Mouse (Mus musculus): ENCODE data around the gene Fgf22. TPM values are rescaled to one million over a fixed set of nuclear protein-coding genes. Genes with fewer than 3 reads are reported as not detected.
A peak's percentile ranks its signal among the peaks of the same experiment; 100 is the strongest.

The Fgf22 gene
- polyA plus RNA-seq, 1 experiment from 2014 or later, result 1.6 TPM

DNA sequence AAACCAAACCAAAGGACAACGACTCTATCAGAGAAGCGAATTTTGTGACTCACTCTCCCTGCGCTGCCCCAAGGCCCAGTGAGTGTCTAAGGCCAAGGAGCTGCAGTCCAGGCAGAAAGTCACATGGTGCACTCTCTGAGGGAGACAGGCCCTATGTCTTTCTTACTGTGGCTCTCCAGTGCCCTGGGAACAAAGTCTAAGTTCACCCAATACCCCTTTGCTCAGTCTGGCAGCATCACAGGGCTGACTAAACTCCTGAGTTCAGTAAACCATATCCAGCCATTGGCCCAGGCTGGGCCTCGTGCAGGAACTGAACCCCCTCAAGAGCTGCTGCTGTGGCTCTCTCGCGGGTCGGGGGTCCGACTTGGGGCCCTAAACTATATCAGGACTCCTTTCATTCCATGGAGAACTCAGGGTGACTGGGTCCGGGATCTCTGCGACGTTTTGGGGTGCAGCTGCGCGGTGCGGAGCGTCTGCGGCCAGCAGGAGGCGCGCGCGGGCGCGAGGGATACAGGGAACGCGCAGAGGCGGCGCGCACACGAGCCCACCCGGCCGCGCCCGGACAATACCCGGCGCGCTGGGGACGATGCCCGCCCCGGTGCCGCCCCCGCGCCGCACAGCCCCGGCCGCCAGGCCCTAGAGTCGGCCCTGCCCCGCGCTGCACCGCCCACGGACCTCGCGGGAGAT lies 38.3 kb downstream of the Fgf22 start, which contains the start of gene Palm:
Gene Palm (plus strand): TSS at position 522 of the 687 bp plus-strand sequence.
- Histone ChIP-seq H3K4me3 (replicated peaks; ENCODE audit: low read length) (peak within 1 kb of the TSS; percentile 90), H3K4me1 (replicated peaks; ENCODE audit: control insufficient read depth, insufficient read depth, low read length) (peaks cover 17% of the 10 kb centered on the region; the same call in 1 of the 2 replicates), H3K36me3 (replicated peaks; ENCODE audit: control insufficient read depth, insufficient read depth) (no peaks in the 10 kb centered on the region), H3K4me2 (replicated peaks) (peak within 1 kb of the TSS; percentile 72), H3K9me3 (ENCODE audit: control insufficient read depth, low read length) (no peaks in the 10 kb centered on the region), H3K27me3 (ENCODE audit: control insufficient read depth, insufficient read depth, low read length) (no peaks in the 10 kb centered on the region), H3K9ac (peak within 1 kb of the TSS; percentile 97), H3K27ac (peak within 1 kb of the TSS; percentile 92)
- peak; percentile 74 for ATAC-seq (ENCODE audit: low FRiP score)
- DNase-seq (ENCODE audit: low spot score), result peak; percentile 85
- 7% methylated on average over 36 of the region's 51 CpGs for WGBS

DNA sequence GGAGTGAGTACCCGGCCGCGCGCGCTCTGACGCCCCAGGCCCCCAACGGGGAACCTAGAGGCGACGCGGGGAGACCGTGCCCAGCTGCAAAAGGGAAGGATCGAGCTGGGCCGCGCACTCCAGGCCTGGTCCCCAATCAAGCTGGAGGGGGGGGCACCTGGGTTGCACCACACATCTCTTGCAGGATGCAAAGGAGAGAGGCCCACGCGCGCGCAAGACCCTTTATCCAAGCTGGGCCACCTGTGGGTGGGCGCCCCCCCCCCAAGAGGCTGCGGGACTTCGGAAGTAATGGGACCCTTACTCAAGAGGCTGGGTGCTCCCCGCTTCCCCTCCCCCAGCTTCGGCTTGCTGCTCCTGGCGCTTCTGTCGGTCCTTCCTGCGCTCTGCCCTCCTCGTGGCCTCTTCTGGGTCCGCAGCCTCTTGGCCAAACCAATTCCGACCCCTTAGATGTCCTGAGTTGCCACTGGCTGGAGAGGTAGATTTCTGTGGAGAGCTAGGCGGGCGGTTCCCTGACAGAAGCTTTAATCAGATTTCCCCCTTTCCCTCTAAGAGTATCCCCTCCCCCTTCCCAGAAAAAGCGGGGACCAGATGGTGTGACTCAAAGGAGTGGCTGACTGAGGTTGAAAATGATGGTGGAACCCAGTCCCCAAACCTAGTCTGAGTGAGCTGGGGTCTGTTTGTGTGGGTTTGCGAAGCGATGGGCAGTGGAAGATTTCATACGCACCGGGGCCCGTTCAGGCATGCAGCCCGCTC lies 39.0 kb downstream of the Fgf22 start:
- Histone ChIP-seq H3K36me3 (replicated peaks; ENCODE audit: control insufficient read depth, insufficient read depth) (no peaks in the 10 kb centered on the region), H3K4me1 (replicated peaks; ENCODE audit: control insufficient read depth, insufficient read depth, low read length) (peaks cover 17% of the 10 kb centered on the region; the same call in 1 of the 2 replicates), H3K4me2 (replicated peaks) (peak overlapping the region; percentile 72), H3K27ac (peak overlapping the region; percentile 92), H3K4me3 (replicated peaks; ENCODE audit: low read length) (peak overlapping the region; percentile 90), H3K27me3 (ENCODE audit: control insufficient read depth, insufficient read depth, low read length) (no peaks in the 10 kb centered on the region), H3K9me3 (ENCODE audit: control insufficient read depth, low read length) (no peaks in the 10 kb centered on the region), H3K9ac (peak overlapping the region; percentile 97)
- ATAC-seq (ENCODE audit: low FRiP score), result peak; percentile 24
- DNase-seq (ENCODE audit: low spot score), result no peak
- 2% methylated on average over 35 of the region's 38 CpGs for WGBS

DNA sequence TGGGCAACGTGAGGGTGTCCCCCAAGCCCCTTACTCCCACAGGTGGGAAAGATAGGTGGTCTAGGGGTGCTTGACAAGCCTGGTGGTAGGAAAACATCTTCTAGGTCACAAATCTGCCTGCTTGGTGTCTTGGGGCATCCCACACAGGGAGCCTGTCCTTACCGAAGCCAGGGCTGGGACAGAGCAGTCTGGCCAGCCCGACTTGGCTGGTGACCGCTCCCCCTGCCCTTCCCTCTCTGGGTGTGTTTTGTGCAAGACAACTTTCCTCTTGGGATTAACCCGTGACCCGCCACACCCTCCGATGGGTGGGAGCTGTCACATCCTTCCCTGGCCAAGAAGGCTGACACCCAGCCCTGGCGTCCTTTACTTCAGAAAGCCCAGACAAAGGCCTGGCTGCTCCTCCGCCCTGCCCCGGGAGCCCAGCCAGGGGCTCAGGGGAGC lies 39.6 kb downstream of the Fgf22 start:
- Histone ChIP-seq H3K4me1 (replicated peaks; ENCODE audit: control insufficient read depth, insufficient read depth, low read length) (peaks cover 17% of the 10 kb centered on the region; the same call in 1 of the 2 replicates), H3K27ac (peak overlapping the region; percentile 92), H3K4me3 (replicated peaks; ENCODE audit: low read length) (peak overlapping the region; percentile 90), H3K27me3 (ENCODE audit: control insufficient read depth, insufficient read depth, low read length) (no peaks in the 10 kb centered on the region), H3K9me3 (ENCODE audit: control insufficient read depth, low read length) (no peaks in the 10 kb centered on the region), H3K36me3 (replicated peaks; ENCODE audit: control insufficient read depth, insufficient read depth) (no peaks in the 10 kb centered on the region), H3K4me2 (replicated peaks) (peak overlapping the region; percentile 72), H3K9ac (peak overlapping the region; percentile 97)
- DNase-seq (ENCODE audit: low spot score) (no peak), ATAC-seq (ENCODE audit: low FRiP score) (peak; percentile 6; the same call in 1 of the 2 replicates)
- 2% methylated on average over 10 of the region's 10 CpGs for WGBS

DNA sequence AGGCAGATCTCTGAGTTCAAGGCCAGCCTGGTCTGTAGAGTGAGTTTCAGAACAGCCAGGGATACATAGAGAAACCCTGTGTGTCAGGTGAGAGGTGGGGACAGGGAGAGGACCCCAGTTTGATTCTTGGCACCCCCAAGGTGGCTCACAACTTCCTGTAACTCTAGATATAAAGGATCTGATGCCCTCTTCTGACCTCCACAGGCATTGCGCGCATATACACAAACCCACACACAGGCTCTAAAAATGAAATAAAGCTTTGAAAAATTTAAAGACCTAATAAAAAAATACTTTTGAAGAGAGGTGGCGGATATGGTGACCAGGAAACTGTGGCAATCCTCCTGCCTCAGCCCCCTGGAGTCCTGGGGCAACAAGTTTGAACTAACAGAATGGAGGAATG lies 41.0 kb downstream of the Fgf22 start:
- Histone ChIP-seq H3K27ac (no peak overlapping the region), H3K36me3 (replicated peaks; ENCODE audit: control insufficient read depth, insufficient read depth) (no peaks in the 10 kb centered on the region), H3K4me3 (replicated peaks; ENCODE audit: low read length) (no peak overlapping the region), H3K27me3 (ENCODE audit: control insufficient read depth, insufficient read depth, low read length) (no peaks in the 10 kb centered on the region), H3K4me1 (replicated peaks; ENCODE audit: control insufficient read depth, insufficient read depth, low read length) (peaks cover 17% of the 10 kb centered on the region; the same call in 1 of the 2 replicates), H3K9ac (no peak overlapping the region), H3K4me2 (replicated peaks) (no peak overlapping the region), H3K9me3 (ENCODE audit: control insufficient read depth, low read length) (no peaks in the 10 kb centered on the region)
- DNase-seq (ENCODE audit: low spot score) (no peak), ATAC-seq (ENCODE audit: low FRiP score) (no peak)
- WGBS, result 97% methylated on average over 3 of the region's 3 CpGs

DNA sequence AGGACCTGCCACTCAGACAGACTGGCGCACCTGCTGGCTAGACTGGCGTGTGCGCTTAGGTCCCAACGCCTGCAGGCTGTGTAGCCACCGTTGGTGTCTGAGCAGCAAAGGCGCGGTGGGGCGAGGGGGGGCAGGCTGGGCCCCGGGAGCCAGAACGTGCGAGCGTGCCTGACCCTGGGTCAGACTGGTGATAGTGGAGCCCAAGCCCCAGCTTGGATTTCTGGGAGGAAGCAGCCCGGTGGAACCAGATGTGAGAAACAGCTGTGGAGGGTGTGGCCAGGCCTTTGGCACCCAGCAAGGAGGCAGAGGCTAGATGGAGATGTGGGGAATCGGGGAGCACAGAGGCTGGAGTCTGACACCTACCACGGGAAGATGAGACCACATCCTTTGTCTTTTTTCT lies 42.5 kb downstream of the Fgf22 start:
- Histone ChIP-seq H3K4me2 (replicated peaks) (peak overlapping the region; percentile 33), H3K27ac (no peak overlapping the region), H3K9me3 (ENCODE audit: control insufficient read depth, low read length) (no peaks in the 10 kb centered on the region), H3K9ac (peak overlapping the region; percentile 21; the same call in 1 of the 2 replicates), H3K4me3 (replicated peaks; ENCODE audit: low read length) (peak overlapping the region; percentile 6; the same call in 1 of the 2 replicates), H3K36me3 (replicated peaks; ENCODE audit: control insufficient read depth, insufficient read depth) (no peaks in the 10 kb centered on the region; the same call in 1 of the 2 replicates), H3K4me1 (replicated peaks; ENCODE audit: control insufficient read depth, insufficient read depth, low read length) (peaks cover 27% of the 10 kb centered on the region), H3K27me3 (ENCODE audit: control insufficient read depth, insufficient read depth, low read length) (no peaks in the 10 kb centered on the region)
- no peak for DNase-seq (ENCODE audit: low spot score)
- ATAC-seq (ENCODE audit: low FRiP score), result no peak
- 41% methylated on average over 15 of the region's 15 CpGs for WGBS

DNA sequence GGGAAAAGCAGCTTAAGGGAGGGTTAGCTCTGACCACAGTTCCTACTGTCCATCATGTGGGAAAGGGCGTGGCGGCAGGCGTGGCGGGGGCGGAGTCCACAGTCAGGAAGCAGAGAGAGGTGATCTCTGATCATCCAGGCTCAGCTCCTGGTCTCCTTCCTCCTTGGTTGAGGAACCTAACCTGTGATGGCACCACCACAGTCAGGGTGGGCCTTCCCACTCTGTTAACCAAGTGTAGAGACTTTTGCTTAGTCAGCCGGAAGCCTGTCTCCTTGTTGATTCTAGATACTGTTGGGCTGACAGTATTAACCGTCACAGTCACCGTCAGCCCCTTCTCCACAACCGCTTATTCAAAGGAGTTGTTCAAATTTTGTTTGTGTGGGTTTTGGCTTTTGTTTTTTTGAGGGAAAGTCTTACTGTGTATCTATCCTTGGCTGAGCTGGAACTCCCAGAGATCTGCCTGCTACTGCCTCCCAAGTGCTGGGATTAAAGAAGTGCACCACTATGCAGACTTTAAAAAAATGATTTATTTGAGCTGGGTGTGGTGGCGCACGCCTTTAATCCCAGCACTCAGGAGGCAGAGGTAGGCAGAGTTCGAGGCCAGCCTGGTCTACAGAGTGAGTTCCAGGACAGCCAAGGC lies 43.5 kb downstream of the Fgf22 start:
- ATAC-seq (ENCODE audit: low FRiP score) (no peak), DNase-seq (ENCODE audit: low spot score) (no peak)
- Histone ChIP-seq H3K27ac (no peak overlapping the region), H3K4me1 (replicated peaks; ENCODE audit: control insufficient read depth, insufficient read depth, low read length) (peaks cover 38% of the 10 kb centered on the region), H3K27me3 (ENCODE audit: control insufficient read depth, insufficient read depth, low read length) (no peaks in the 10 kb centered on the region), H3K36me3 (replicated peaks; ENCODE audit: control insufficient read depth, insufficient read depth) (no peaks in the 10 kb centered on the region; the same call in 1 of the 2 replicates), H3K4me2 (replicated peaks) (no peak overlapping the region), H3K9ac (no peak overlapping the region), H3K9me3 (ENCODE audit: control insufficient read depth, low read length) (no peaks in the 10 kb centered on the region), H3K4me3 (replicated peaks; ENCODE audit: low read length) (no peak overlapping the region)
- WGBS, result 93% methylated on average over 12 of the region's 12 CpGs

DNA sequence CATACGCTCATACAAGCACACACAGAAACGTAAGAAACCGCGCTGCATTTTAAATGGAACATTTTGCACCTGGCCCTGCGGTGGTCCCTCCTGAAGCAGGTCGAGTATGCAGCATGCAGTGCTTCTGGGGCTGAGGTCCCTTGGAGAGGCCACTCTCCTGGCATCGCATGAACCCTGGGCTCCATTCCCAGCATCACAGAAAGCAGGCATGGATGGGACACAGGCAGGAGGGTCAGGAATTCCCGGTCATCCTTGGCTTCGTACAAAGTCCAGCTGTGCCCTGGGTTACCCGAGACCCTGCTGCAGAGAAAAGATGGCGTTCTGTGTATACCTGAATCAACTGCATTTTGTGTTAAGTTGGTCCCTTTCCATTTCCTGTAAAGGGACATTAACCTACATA lies 45.6 kb downstream of the Fgf22 start:
- Histone ChIP-seq H3K9me3 (ENCODE audit: control insufficient read depth, low read length) (no peaks in the 10 kb centered on the region), H3K4me3 (replicated peaks; ENCODE audit: low read length) (no peak overlapping the region), H3K4me2 (replicated peaks) (no peak overlapping the region), H3K4me1 (replicated peaks; ENCODE audit: control insufficient read depth, insufficient read depth, low read length) (peaks cover 49% of the 10 kb centered on the region), H3K27ac (no peak overlapping the region), H3K27me3 (ENCODE audit: control insufficient read depth, insufficient read depth, low read length) (no peaks in the 10 kb centered on the region), H3K36me3 (replicated peaks; ENCODE audit: control insufficient read depth, insufficient read depth) (no peaks in the 10 kb centered on the region; the same call in 1 of the 2 replicates), H3K9ac (no peak overlapping the region)
- 79% methylated on average over 11 of the region's 11 CpGs for WGBS
- ATAC-seq (ENCODE audit: low FRiP score) (no peak), DNase-seq (ENCODE audit: low spot score) (no peak)

- no peaks in the 10 kb centered on the region for H3K27me3 ChIP-seq (ENCODE audit: control insufficient read depth, insufficient read depth, low read length)
- H3K4me1 ChIP-seq (replicated peaks; ENCODE audit: control insufficient read depth, insufficient read depth, low read length), result peaks cover 55% of the 10 kb centered on the region
- DNase-seq (ENCODE audit: low spot score), result no peak
- H3K27ac ChIP-seq, result peak overlapping the region; percentile 94
- WGBS, result 19% methylated on average over 3 of the region's 3 CpGs
- peak overlapping the region; percentile 23; the same call in 1 of the 2 replicates for H3K4me2 ChIP-seq (replicated peaks)
- peaks cover 4% of the 10 kb centered on the region; the same call in 1 of the 2 replicates for H3K36me3 ChIP-seq (replicated peaks; ENCODE audit: control insufficient read depth, insufficient read depth)
- ATAC-seq (ENCODE audit: low FRiP score), result no peak
- H3K9ac ChIP-seq, result peak overlapping the region; percentile 34; the same call in 1 of the 2 replicates
- no peaks in the 10 kb centered on the region for H3K9me3 ChIP-seq (ENCODE audit: control insufficient read depth, low read length)
- H3K4me3 ChIP-seq (replicated peaks; ENCODE audit: low read length), result no peak overlapping the region
Measured at GRCm38 (mm10) chr10:79801837-79802236, 47.0 kb downstream of the Fgf22 start.
